Mouse (Mus musculus): ENCODE results near the gene Rbbp8nl. TPM values are rescaled to one million over a fixed set of nuclear protein-coding genes. Genes with fewer than 3 reads are reported as not detected.

Rbbp8nl gene
- polyA plus RNA-seq, 1 experiment: 0.36 TPM

DNA sequence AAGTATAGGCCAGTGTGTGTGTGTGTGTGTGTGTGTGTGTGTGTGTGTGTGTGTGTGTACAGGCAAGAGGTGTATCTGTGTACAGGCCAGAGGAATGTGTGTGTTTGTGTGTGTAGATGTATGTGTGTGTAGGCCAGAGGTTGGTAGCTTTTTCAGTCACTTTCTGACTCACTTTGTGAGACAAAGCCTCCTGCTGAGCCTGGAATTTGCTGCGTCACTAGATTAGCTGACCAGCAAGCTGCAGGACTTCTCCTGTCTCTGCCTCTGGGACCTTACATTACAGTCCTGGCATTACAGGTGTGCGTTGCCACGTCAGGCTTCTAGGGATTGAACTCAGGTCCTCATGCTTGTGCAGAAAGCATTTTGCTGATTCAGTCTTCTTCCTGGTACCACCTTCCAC lies 37.8 kb downstream of the Rbbp8nl start:
- WGBS: 89% methylated on average over 3 of the region's 3 CpGs
- Histone ChIP-seq H3K27ac (ENCODE audit: control insufficient read depth, insufficient read depth, low read length) (no peak overlapping the region), H3K4me1 (replicated peaks; ENCODE audit: control insufficient read depth, insufficient read depth, low read length) (peaks cover 7% of the 10 kb centered on the region), H3K4me3 (ENCODE audit: control insufficient read depth, insufficient read depth, low read length) (no peak overlapping the region), H3K36me3 (ENCODE audit: control insufficient read depth, insufficient read depth, low read length) (no peaks in the 10 kb centered on the region), H3K27me3 (ENCODE audit: control insufficient read depth, insufficient read depth, low read length) (no peaks in the 10 kb centered on the region)
- no peak for DNase-seq
- TF ChIP-seq CTCF (IDR thresholded peaks at IDR 0.05; ENCODE audit: borderline replicate concordance, control insufficient read depth, extremely low read depth, insufficient read depth, low read length, poor library complexity) (no peak), POLR2A (IDR thresholded peaks at IDR 0.05; ENCODE audit: control insufficient read depth, extremely low read depth, insufficient read depth, low read length, poor library complexity) (no peak)

DNA sequence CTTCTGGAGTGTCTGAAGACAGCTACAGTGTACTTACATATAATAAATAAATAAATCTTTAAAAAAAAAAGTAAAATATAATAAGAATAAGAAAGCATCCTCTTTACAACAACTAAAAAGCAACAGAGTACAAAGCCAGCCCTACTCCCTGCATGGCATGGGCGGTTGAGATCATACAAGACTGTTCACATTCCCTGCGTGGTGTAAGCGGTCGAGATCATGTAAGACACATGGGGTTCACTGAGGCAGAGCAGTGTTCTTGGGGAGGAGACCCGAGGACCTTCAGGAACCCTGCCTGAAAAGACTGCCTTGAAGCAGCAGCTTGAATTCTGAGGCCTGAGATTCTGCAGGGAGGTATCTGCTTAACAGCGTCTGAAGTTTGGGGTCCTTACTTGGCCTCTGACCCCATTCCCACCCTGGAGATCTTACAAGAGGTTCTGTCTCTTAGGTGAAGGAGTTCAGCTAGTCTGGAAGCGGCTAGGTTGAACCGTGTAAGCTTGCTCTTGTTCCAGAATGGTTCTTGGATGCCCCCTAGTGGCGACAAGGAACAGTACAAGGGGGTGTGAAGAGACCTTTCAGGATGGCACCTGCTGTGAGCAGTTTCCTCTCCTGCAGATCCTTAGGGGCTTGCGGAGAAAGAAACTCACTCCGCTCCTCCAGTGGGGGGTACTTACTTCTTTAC lies 38.6 kb downstream of the Rbbp8nl start:
- 35% methylated on average over 11 of the region's 11 CpGs for WGBS
- DNase-seq: peak; percentile 82
- peaks cover 1% of the 10 kb centered on the region for H3K4me1 ChIP-seq (replicated peaks; ENCODE audit: control insufficient read depth, insufficient read depth, low read length)
- no peak overlapping the region for H3K27ac ChIP-seq (ENCODE audit: control insufficient read depth, insufficient read depth, low read length)
- TF ChIP-seq CTCF (IDR thresholded peaks at IDR 0.05; ENCODE audit: borderline replicate concordance, control insufficient read depth, extremely low read depth, insufficient read depth, low read length, poor library complexity) (no peak), POLR2A (IDR thresholded peaks at IDR 0.05; ENCODE audit: control insufficient read depth, extremely low read depth, insufficient read depth, low read length, poor library complexity) (no peak)
- no peaks in the 10 kb centered on the region for H3K36me3 ChIP-seq (ENCODE audit: control insufficient read depth, insufficient read depth, low read length)
- no peak overlapping the region for H3K4me3 ChIP-seq (ENCODE audit: control insufficient read depth, insufficient read depth, low read length)
- no peaks in the 10 kb centered on the region for H3K27me3 ChIP-seq (ENCODE audit: control insufficient read depth, insufficient read depth, low read length)

DNA sequence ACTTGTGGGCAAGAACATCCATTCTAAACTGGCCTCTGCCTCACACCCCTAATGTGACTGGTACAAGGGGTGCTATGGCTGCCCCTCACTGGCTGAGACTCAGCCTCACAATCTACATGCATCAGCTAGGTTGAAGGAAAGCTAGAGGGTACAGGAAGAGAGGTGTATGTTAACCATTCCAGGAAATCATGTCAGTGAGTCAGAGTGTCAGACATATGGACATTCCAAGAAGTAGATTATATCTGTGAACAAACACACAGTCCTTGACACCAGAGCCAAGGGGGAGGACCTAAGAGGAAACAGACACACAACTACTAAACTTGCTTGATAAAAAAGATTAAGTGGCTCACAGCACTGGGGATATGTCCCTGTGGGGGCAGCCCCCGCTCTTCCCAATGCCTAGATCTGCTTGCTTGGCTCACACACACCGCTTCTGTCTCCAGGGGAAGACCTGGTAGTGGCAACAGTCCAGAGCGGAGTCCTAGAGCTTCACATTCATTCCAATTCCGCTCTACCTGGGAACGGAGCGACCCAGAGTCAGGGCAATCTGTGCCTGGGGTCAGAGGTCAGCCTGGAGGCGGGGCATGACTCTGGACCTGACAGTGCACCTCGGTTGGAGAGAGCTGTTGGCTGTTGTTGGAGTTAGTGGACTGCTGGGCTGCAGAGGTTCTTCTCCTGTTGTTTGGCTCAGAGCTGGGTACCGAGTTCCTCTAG lies 40.6 kb downstream of the Rbbp8nl start:
- Histone ChIP-seq H3K36me3 (ENCODE audit: control insufficient read depth, insufficient read depth, low read length) (no peaks in the 10 kb centered on the region), H3K4me1 (replicated peaks; ENCODE audit: control insufficient read depth, insufficient read depth, low read length) (no peaks in the 10 kb centered on the region), H3K27ac (ENCODE audit: control insufficient read depth, insufficient read depth, low read length) (no peak overlapping the region), H3K27me3 (ENCODE audit: control insufficient read depth, insufficient read depth, low read length) (no peaks in the 10 kb centered on the region), H3K4me3 (ENCODE audit: control insufficient read depth, insufficient read depth, low read length) (no peak overlapping the region)
- WGBS: 92% methylated on average over 9 of the region's 9 CpGs
- DNase-seq: no peak
- TF ChIP-seq POLR2A (IDR thresholded peaks at IDR 0.05; ENCODE audit: control insufficient read depth, extremely low read depth, insufficient read depth, low read length, poor library complexity) (no peak), CTCF (IDR thresholded peaks at IDR 0.05; ENCODE audit: borderline replicate concordance, control insufficient read depth, extremely low read depth, insufficient read depth, low read length, poor library complexity) (no peak)

DNA sequence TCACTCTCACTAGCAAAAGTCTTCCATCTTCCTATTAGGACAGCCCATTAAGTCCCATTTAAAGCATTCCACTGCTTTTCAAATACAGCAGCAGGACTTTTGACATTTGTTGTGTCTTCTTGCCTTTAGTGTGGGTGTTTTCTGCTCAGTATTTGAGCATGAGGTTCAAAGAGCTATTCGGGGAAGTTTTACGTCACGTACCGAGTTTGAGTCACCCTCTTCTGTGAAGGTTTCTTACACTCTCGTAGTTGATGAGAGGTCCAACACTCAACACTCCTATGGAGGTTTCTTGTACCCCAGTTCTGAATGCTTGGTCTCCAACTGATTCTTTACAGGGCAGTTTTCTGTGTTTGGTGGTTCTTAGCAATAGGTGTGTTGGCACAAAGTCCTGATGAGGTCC lies 41.8 kb downstream of the Rbbp8nl start:
- 94% methylated on average over 5 of the region's 5 CpGs for WGBS
- Histone ChIP-seq H3K36me3 (ENCODE audit: control insufficient read depth, insufficient read depth, low read length) (no peaks in the 10 kb centered on the region), H3K4me3 (ENCODE audit: control insufficient read depth, insufficient read depth, low read length) (no peak overlapping the region), H3K4me1 (replicated peaks; ENCODE audit: control insufficient read depth, insufficient read depth, low read length) (no peaks in the 10 kb centered on the region), H3K27me3 (ENCODE audit: control insufficient read depth, insufficient read depth, low read length) (no peaks in the 10 kb centered on the region), H3K27ac (ENCODE audit: control insufficient read depth, insufficient read depth, low read length) (no peak overlapping the region)
- DNase-seq: no peak
- no peak for TF ChIP-seq CTCF (IDR thresholded peaks at IDR 0.05; ENCODE audit: borderline replicate concordance, control insufficient read depth, extremely low read depth, insufficient read depth, low read length, poor library complexity)
- no peak for TF ChIP-seq POLR2A (IDR thresholded peaks at IDR 0.05; ENCODE audit: control insufficient read depth, extremely low read depth, insufficient read depth, low read length, poor library complexity)

DNA sequence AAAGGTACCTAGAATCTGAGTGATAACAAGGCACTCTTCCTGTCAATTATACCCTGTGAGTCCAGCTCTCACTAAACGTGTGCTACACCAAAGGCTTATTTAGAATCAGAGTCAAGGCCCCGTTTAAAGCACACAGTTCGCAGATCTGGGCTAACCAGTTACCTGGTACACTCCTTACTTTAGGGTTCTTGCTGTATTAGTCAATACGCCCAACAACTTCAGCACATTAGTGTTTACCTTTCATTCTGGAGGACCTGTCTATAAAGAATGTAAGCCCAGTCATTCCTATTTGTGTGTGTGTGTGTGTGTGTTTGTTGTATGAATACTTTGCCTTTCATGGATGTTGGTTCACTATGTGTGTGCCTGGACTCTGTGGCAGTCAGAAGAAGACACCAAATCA lies 46.6 kb downstream of the Rbbp8nl start:
- 93% methylated on average over 4 of the region's 4 CpGs for WGBS
- H3K4me3 ChIP-seq (ENCODE audit: control insufficient read depth, insufficient read depth, low read length): no peak overlapping the region
- H3K27ac ChIP-seq (ENCODE audit: control insufficient read depth, insufficient read depth, low read length): no peak overlapping the region
- no peak for DNase-seq
- no peaks in the 10 kb centered on the region for H3K4me1 ChIP-seq (replicated peaks; ENCODE audit: control insufficient read depth, insufficient read depth, low read length)
- H3K27me3 ChIP-seq (ENCODE audit: control insufficient read depth, insufficient read depth, low read length): no peaks in the 10 kb centered on the region
- no peaks in the 10 kb centered on the region for H3K36me3 ChIP-seq (ENCODE audit: control insufficient read depth, insufficient read depth, low read length)
- no peak for TF ChIP-seq CTCF (IDR thresholded peaks at IDR 0.05; ENCODE audit: borderline replicate concordance, control insufficient read depth, extremely low read depth, insufficient read depth, low read length, poor library complexity)

DNA sequence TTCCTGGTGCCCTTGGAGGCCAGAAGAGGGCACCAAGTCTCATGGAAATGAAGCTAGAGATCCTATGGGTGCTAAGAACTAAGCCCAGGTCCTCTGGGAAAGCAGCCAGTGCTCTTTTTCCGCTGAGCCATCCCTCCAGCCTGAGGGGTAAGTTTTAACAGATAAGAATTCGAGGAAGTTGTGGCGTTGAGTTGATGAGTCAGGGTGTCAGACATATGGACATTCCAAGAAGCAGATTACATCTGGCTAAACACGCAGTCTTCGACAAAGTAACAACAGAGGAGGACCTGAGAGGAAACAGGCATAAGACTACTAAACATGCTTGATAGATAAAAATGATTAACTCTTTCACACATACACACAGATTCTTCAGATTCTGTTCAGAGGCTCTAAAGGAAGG lies 51.1 kb downstream of the Rbbp8nl start:
- H3K4me1 ChIP-seq (replicated peaks; ENCODE audit: control insufficient read depth, insufficient read depth, low read length): no peaks in the 10 kb centered on the region; the same call in 1 of the 2 replicates
- DNase-seq: no peak
- TF ChIP-seq POLR2A (IDR thresholded peaks at IDR 0.05; ENCODE audit: control insufficient read depth, extremely low read depth, insufficient read depth, low read length, poor library complexity) (no peak), CTCF (IDR thresholded peaks at IDR 0.05; ENCODE audit: borderline replicate concordance, control insufficient read depth, extremely low read depth, insufficient read depth, low read length, poor library complexity) (no peak)
- WGBS: 54% methylated on average over 5 of the region's 5 CpGs
- no peaks in the 10 kb centered on the region for H3K27me3 ChIP-seq (ENCODE audit: control insufficient read depth, insufficient read depth, low read length)
- H3K36me3 ChIP-seq (ENCODE audit: control insufficient read depth, insufficient read depth, low read length): no peaks in the 10 kb centered on the region
- H3K4me3 ChIP-seq (ENCODE audit: control insufficient read depth, insufficient read depth, low read length): no peak overlapping the region
- no peak overlapping the region for H3K27ac ChIP-seq (ENCODE audit: control insufficient read depth, insufficient read depth, low read length)
